Mouse (Mus musculus) liver, embryonic 11.5 days (tissue): ENCODE measurements at regions not wholly inside any gene's neighbourhood (a gene's known extent, or its start where the extent isn't known, plus 50 kb on each side); places are given as distances from the start of the nearest gene placed in this dataset.
A peak's percentile ranks its signal among the peaks of the same experiment; 100 is the strongest.

ENCODE experiments used
- ATAC-seq: fragments of 200-750 bp; cut with Nextera tagmentation; replicated peaks from 2 replicates; pipeline ENCODE4 v1.8.0; 2017; ENCODE audit warnings: moderate number of reproducible peaks, mild to moderate bottlenecking, moderate TSS enrichment, moderate library complexity; ENCODE audit not compliant: low FRiP score
- DNase-seq: peaks from one replicate; pipeline ENCODE4 v3.0.0-alpha.2; 2017; ENCODE audit warnings: low spot score
- H3K27ac ChIP-seq: fragments of 300-500 bp; sonication (generic); 2 replicates; pipeline ENCODE4 v1.5.1; 2014; ENCODE audit warnings: mild to moderate bottlenecking, low read depth, low read length, control low read depth
- H3K27me3 ChIP-seq: fragments of 300-500 bp; sonication (generic); replicated peaks from 2 replicates; pipeline ENCODE4 v1.6.1; 2014; ENCODE audit warnings: low read length, mixed read lengths; ENCODE audit not compliant: control insufficient read depth, insufficient read depth
- H3K36me3 ChIP-seq: fragments of 300-500 bp; sonication (generic); 2 replicates; pipeline ENCODE4 v1.6.1; 2014; ENCODE audit warnings: mild to moderate bottlenecking, low read length, moderate library complexity, mixed read lengths; ENCODE audit not compliant: control insufficient read depth, insufficient read depth
- H3K4me1 ChIP-seq: fragments of 300-500 bp; sonication (generic); replicated peaks from 2 replicates; pipeline ENCODE4 v1.6.1; 2014; ENCODE audit warnings: low read length, mixed read lengths; ENCODE audit not compliant: control insufficient read depth, insufficient read depth
- H3K4me2 ChIP-seq: fragments of 300-500 bp; sonication (generic); 2 replicates; pipeline ENCODE4 v1.6.1; 2014; ENCODE audit warnings: mild to moderate bottlenecking, control low read depth, moderate library complexity
- H3K4me3 ChIP-seq: fragments of 300-500 bp; sonication (generic); 2 replicates; pipeline ENCODE4 v1.5.1; 2014; ENCODE audit warnings: low read depth, low read length, control low read depth
- H3K9ac ChIP-seq: fragments of 300-500 bp; sonication (generic); 2 replicates; pipeline ENCODE4 v1.6.1; 2014; ENCODE audit warnings: low read depth, low read length, control low read depth
- H3K9me3 ChIP-seq: fragments of 300-500 bp; sonication (generic); 2 replicates; pipeline ENCODE4 v1.6.1; 2016; ENCODE audit warnings: low read length, inconsistent platforms, mixed read lengths; ENCODE audit not compliant: control insufficient read depth
- WGBS: fragments of 180-500 bp; shearing (Covaris S2); extraction: QIAGEN DNeasy Blood & Tissue Kit; methylation state at CpG from one replicate; pipeline ENCODE4 v1.1.7; 2014; 5-methylcytosine and 5-hydroxymethylcytosine counted together

- Histone ChIP-seq H3K4me2 (no peak overlapping the region), H3K27ac (no peak overlapping the region), H3K9ac (no peak overlapping the region), H3K27me3 (peaks cover 84% of the 10 kb centered on the region), H3K4me3 (no peak overlapping the region), H3K9me3 (no peaks in the 10 kb centered on the region), H3K36me3 (no peaks in the 10 kb centered on the region), H3K4me1 (no peaks in the 10 kb centered on the region)
- 36% methylated on average over 4 of the region's 4 CpGs for WGBS
- DNase-seq (no peak), ATAC-seq (no peak)
These were observed 68.5 kb downstream of the Hoxc4 start for GRCm38 (mm10) chr15:103087204-103087603.

- no peak overlapping the region for H3K4me3 ChIP-seq
- H3K4me2 ChIP-seq = peak overlapping the region; percentile 55
- H3K27me3 ChIP-seq = peaks cover 89% of the 10 kb centered on the region
- WGBS = 18% methylated on average over 15 of the region's 15 CpGs
- no peak for ATAC-seq
- H3K4me1 ChIP-seq = no peaks in the 10 kb centered on the region
- no peak for DNase-seq
- H3K9ac ChIP-seq = no peak overlapping the region
- H3K36me3 ChIP-seq = no peaks in the 10 kb centered on the region
- no peaks in the 10 kb centered on the region for H3K9me3 ChIP-seq
- H3K27ac ChIP-seq = no peak overlapping the region
These were observed 67.9 kb downstream of the Hoxc4 start for GRCm38 (mm10) chr15:103086672-103087069.
